Mouse (Mus musculus) urinary bladder, postnatal 4 days (tissue): Measurements from ENCODE around the gene 1700066M21Rik.

ENCODE experiments used
- DNase-seq, 2 experiments: peaks; one replicate each; pipeline ENCODE4 v3.0.0; 2021 to 2022; ENCODE audit warnings: low spot score in 2 of 2

Gene 1700066M21Rik

DNA sequence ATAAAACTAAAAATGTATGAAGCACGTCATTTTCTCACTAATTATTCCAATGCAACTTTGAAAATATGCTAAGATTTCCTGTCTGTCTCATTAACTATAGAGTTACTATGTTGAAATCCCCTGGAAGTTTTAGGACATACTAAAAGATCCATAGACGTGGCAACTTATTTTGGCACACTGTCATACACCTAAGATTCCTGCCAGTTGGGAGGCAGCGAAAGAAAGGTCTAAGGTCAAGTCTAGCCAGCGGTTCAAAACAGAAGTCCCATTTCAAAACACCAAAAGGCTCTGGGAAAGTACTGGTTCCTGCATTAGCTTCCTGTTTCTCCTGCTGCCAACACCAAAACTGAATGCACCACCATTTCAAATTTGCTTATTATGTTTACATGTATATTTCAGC is 15.0 kb downstream of the 1700066M21Rik start:
- DNase-seq = no peak

DNA sequence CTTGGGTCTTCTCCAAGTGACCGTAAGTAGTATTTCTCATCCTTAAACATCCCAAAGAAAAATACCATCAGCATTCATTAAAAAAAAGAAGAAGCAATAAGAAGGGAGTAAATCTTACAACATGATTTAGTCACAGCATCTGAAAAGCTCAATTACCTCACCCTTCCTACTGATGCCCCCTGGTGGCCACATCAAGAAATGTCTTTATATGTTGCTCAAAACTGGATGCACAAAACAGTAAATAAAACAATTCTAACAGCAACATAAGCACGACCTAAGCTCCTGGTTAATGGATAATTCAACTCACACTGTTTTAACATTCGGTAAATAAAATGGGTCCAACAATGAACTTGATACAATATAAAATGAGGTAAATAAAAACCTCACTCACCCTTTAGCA is 16.6 kb downstream of the 1700066M21Rik start:
- DNase-seq = no peak

DNA sequence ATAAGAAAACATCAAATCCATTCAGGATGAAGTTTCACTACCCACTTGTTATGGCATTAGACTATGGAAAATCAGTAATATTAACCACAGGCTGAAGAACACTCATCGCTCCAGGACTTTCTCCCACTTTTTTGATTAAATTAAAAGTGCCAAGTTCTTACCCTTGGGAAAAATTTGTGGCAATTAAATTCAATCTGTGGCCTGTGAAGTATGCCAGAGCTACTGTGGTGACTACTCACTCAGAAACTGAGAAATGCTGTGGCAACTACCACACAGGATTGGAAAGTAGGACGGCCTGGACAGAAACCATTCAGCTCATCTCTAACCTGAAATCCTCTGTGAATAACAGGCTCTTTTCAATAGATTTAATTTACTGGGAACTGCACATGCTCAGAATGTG is 22.9 kb downstream of the 1700066M21Rik start:
- DNase-seq = no peak

DNA sequence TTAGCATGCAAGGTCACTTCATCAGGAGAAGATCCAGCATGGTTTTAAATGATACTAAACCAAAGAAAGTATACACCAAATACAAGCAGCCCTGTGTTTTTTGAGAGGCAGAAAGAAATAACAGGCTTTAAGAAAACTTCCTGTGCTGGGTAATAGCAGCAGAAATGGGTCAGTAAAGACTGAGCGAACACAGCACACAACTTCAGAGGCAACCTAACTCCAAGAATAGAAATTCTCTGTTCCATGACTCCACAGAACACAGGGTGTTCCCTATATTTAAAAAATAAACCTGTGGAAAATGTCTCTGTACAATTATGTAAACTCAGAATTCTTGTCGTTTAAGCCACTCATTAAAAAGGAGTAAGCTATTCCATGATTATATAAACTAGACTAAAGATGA is 23.5 kb downstream of the 1700066M21Rik start:
- DNase-seq = no peak

DNA sequence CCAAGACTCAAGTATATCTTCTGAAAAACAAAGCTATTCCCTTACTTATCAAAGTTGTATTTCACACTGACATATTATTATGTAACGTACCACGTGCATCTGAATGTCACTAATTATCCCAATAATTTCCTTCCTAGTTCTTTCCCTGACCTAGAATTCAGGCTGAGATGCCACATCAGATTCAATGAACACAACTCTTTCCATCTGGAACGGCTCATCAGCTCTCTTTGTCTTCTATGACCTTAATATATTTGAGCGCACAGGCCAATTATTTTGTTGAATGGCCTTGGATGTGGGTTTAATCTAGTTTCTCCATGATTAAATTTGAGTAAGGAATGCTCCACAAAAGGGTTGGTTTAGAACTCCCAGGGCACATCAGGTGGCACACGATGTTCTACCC is 24.7 kb downstream of the 1700066M21Rik start:
- no peak for DNase-seq

DNA sequence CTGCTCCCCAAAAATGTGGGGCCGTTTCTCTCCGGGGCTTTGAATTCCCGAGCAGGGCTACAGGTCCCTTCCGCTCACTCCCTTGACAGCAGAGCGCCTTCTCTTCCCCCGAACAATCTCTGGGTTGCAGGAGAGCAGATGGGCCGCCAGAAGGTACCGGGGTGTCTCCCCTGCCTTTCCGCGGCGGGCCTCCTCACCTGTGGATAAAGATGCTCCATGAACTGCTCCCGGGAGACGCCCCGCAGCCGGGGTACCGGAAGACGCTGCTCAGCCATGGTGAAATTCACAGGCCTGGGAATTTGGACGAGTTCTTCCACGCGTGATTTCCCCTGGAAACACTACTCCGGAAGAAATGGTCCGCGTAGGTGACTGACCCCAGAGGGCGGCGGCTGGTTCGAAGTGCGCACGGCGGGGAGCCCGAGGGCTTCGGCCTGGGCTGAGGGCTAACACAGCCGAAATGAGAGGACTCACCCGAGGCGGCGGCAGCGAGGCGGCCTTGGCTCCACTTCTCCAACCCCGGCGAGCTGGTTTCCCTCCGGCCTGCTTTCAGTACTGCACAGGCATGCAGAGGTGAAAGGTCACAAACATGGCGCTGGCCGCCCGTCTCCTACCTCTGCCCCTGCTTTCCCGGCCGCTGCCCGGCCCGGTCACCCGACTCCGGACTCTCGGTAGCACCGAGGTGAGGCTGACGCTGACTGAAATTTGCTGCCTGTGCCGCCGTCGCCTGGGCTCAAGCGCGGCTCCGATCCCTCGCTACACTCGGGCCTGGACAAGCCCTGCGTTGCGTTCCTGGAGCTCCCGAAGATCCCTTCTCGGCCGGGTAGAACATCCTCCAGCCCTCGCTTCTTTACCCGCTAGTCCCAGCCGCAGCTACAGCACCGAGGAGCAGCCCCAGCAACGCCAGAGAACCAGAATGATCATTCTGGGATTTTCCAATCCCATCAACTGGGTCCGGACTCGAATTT is 29.0 kb downstream of the 1700066M21Rik start, which contains the start of the genes Maip1 and Tyw5:
Maip1 (plus strand) TSS at position 142 of the 965 bp plus-strand sequence.
Tyw5 (minus strand) TSS at position 915 of the 965 bp plus-strand sequence.
- peak; percentile 77 to 79 for DNase-seq

DNA sequence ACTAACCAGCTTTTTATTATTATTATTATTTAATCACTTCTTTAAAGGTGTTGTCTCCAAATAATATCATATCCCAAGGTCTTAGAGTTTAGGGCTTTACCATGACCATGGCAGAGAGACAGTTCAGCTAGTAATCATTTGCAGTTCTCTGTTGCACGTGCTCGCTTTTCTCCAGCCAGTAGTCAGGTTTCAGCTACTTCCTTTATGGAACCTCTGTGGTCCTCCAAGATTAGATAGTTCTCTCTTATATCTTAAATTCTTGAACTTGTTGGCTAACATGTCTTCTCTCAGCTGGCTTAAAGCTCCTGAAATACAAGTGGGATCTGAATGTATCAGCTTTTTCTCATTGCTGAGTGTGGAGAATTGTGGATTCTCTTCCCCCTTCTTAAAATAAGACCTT is 31.6 kb downstream of the 1700066M21Rik start:
- DNase-seq = no peak

DNA sequence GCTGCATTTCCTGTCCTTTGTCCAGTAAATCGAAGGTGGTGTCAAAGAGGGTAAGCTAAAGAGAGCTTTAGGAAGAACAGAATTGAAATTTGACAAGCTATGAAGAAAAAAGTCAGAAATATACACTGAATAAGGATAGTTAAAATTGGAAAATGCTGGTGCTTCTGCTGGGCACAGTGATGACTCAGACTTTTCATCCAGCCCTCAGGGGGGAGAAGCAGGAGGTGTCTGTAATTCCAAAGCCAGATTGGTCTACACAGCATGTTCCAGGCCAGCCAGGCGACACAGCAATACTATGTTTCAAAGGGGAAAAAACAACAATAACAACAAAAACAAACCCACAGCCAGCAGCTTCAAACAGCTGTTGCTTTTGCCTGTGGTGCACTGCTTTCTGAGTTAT is 36.0 kb downstream of the 1700066M21Rik start:
- DNase-seq = no peak

DNA sequence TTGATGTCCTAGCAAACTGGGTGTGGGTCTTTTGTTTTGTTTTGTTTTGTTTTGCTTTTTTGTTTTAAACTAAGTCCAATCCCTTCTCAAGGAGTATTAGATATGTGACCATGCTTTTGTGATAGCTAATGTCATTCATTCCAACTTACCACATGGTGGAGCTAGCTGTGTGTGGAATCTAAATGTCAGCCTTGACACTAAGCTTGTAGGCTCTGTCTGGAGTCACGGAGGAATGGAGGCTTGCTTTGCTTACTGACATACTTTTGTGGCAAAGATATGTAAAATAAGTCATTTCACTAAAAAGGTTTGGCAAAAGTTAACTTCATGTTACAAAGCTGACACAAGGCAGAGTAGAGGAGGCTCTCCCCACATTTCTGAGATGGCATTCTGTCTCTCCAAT is 46.3 kb downstream of the 1700066M21Rik start:
- DNase-seq = no peak

DNA sequence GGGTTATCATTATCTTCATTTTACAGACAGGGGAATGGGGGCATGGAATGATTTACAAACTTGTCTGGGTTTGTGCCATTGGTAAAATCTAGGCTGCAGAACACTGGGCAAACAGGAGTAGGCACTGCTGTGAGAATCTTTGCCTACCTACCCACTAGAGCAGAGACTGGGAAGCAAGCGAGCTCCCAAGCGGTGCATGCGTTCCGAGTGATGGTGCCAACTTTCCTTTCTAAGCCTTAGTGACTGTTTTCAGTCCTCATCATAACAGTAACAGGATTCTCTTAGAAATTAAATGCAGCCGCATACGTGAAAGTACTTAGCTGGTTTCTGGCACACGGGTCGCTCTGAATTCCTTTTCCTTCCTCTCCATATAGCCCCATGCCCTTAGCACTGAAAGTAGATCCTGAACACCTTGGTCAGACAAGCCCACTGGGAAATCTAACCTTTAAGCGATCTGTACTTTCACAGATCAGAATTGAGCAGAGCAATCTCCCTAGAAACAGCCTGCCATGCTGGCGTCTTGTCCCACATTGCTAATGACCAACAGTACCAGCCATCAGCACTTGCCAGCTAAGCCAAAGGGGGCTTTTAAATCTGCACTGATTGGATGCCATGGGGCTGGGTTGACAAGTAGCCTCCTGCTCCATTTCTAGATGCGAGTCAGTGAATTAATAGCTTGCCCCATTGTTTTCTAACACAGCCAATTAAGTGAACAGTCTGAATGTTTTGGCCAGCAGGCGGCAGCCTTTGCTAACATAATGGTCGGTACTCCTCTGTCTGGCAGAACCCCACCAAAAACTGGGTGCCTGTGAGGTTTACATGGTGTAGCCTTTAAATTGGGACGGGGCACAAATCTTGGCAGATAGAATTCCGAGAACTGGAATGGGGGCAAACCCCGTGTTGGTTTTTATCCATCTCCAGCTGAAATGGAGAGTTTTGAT is 51.2 kb downstream of the 1700066M21Rik start:
- DNase-seq = peak; percentile 77 to 88

DNA sequence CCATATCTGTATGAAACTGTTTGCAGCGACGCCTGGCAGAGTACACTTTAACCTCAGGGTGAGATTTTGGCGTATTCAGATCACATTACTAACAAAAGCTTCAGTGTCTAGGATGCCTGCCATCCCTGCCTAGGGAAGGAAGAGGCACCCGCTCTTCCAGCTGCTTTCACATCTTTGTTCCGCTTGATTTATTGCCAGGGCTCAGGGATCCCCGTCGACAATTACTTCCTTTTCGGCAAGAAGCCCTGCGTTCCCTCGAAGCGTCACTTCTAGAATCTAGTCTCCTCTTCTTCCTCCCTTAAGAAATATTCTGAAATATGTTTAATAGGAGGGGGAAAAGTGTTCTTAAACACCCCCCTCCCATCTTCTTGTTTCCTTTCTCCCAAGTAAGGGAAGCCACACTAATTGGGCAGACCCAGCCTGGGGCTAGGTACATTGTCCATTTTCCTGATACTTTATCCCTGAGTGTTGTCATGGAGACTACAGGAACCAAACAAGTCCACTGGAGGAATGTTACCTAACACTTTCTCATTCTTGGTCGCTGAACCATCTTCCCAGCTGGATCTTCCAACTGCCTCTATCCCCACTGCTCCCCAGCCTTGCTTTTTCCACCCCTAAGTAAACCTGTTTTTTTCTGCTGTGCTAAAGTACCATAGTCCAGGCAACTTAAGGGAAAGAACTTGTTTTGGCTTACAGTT is 52.5 kb downstream of the 1700066M21Rik start:
- DNase-seq = no peak

DNA sequence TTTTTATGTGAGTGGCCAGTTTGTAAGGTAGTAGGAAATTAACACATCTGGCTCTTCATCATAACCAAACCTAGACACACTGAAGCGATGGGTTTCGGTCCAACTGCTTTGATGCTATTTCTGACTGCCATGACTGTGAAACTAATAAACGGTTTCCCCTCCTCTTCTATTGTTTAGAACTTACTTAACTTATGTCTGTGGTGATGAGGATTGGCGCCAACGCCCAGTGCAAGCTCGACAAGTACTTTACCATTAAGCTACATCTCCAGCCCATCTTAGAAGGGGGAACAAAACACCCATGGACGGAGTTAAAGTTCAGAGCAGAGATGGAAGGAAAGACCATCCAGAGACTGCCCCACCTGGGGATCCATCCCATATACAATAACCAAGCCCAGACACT is 55.7 kb downstream of the 1700066M21Rik start:
- DNase-seq = no peak
